Mouse (Mus musculus) liver, embryonic 16.5 days (tissue): ENCODE measurements around the gene Pld2. TPM values are rescaled to one million over a fixed set of nuclear protein-coding genes. Genes with fewer than 3 reads are reported as not detected.
"Not testable (repeated sequence)": the region's sequence is repeated elsewhere in the genome, so short reads cannot be mapped to it uniquely, and the experiment has no call there.

Experiments
- ATAC-seq: fragments of 200-750 bp; cut with Nextera tagmentation; 2 replicates; pipeline ENCODE4 v1.8.0; 2017; ENCODE audit warnings: low read depth, mild to moderate bottlenecking, moderate number of reproducible peaks, moderate library complexity
- H3K27ac ChIP-seq: fragments of 300-500 bp; sonication (generic); 2 replicates; pipeline ENCODE4 v1.5.1; 2014; ENCODE audit warnings: mild to moderate bottlenecking, low read length
- H3K27me3 ChIP-seq: fragments of 300-500 bp; sonication (generic); 2 replicates; pipeline ENCODE4 v1.6.1; 2014; ENCODE audit warnings: low read depth, low read length, mixed read lengths; ENCODE audit not compliant: control insufficient read depth, insufficient read depth
- H3K36me3 ChIP-seq: fragments of 300-500 bp; sonication (generic); 2 replicates; pipeline ENCODE4 v1.6.1; 2014; ENCODE audit warnings: mild to moderate bottlenecking; ENCODE audit not compliant: control insufficient read depth, insufficient read depth
- H3K4me1 ChIP-seq: fragments of 300-500 bp; sonication (generic); 2 replicates; pipeline ENCODE4 v1.6.1; 2014; ENCODE audit warnings: low read depth, low read length, mixed read lengths; ENCODE audit not compliant: control insufficient read depth
- H3K4me2 ChIP-seq: fragments of 300-500 bp; sonication (generic); 2 replicates; pipeline ENCODE4 v1.6.1; 2014; ENCODE audit warnings: low read depth, low read length, mixed read lengths
- H3K4me3 ChIP-seq: fragments of 300-500 bp; sonication (generic); 2 replicates; pipeline ENCODE4 v1.5.1; 2014; ENCODE audit warnings: low read depth, mild to moderate bottlenecking, low read length
- H3K9ac ChIP-seq: fragments of 300-500 bp; sonication (generic); 2 replicates; pipeline ENCODE4 v1.6.1; 2014; ENCODE audit warnings: low read depth, low read length
- H3K9me3 ChIP-seq: fragments of 300-500 bp; sonication (generic); replicated peaks from 2 replicates; pipeline ENCODE4 v1.6.1; 2016; ENCODE audit warnings: low read length; ENCODE audit not compliant: control insufficient read depth
- WGBS: fragments of 180-500 bp; shearing (Covaris S2); extraction: QIAGEN DNeasy Blood & Tissue Kit; methylation state at CpG from one replicate; pipeline ENCODE4 v1.1.7; 2014; ENCODE audit not compliant: insufficient replicate concordance; 5-methylcytosine and 5-hydroxymethylcytosine counted together
- polyA plus RNA-seq: library from polyadenylated mRNA; unstranded; fragments of >200 nt; fragmentation: Nextera tagmentation; extraction: Ambion mirVana; gene quantifications from 2 replicates; pipeline ENCODE4 v1.2.1, GENCODE M21; 2015

Pld2 gene
- polyA plus RNA-seq, 1 experiment from 2014 or later = 2.1 TPM

- Histone ChIP-seq H3K9ac (peak overlapping the region; percentile 74), H3K27ac (peak overlapping the region; percentile 69), H3K4me2 (peak overlapping the region; percentile 92), H3K9me3 (no peaks in the 10 kb centered on the region), H3K36me3 (no peaks in the 10 kb centered on the region), H3K4me1 (peaks cover 27% of the 10 kb centered on the region), H3K27me3 (no peaks in the 10 kb centered on the region), H3K4me3 (peak overlapping the region; percentile 73)
- ATAC-seq = no peak
- WGBS = 5% methylated on average over 25 of the region's 25 CpGs
Observed at GRCm38 (mm10) chr11:70563470-70564275, 23.8 kb downstream of the Pld2 start.

DNA sequence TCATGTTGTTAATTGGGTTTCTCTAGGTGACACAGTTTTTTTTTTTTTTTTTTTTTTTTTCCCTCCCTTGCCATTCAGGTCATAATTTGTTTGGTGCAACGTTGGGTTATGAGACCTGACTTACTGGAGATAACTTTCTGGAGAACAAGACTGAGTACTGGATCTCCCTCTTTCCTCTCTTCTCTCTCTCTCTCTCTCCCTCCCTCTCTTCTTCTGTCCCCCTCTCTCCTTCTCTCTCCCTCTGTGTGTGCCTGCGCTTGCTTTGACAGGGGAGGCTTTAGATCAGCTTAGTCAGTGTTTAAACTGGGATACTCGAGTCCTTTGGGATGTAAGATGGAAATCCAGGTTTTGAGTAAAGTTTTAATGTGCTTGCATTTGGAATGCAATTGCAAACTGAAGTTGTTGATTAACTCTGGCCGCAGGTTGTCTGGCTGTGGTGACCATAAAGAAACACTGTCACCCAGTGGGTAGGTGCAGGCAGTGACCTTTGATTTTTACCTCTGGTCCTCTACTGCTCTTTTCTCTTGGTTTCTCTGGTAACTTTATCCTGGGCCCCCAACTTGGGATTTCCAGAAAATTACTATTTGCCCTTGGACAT is 24.5 kb downstream of the Pld2 start:
- Histone ChIP-seq H3K4me2 (peak overlapping the region; percentile 92), H3K9me3 (no peaks in the 10 kb centered on the region), H3K36me3 (no peaks in the 10 kb centered on the region), H3K27ac (peak overlapping the region; percentile 69), H3K4me1 (peaks cover 27% of the 10 kb centered on the region), H3K27me3 (no peaks in the 10 kb centered on the region), H3K9ac (peak overlapping the region; percentile 8; the same call in 1 of the 2 replicates), H3K4me3 (peak overlapping the region; percentile 73)
- WGBS = 42% methylated on average over 4 of the region's 4 CpGs
- ATAC-seq = no peak

GRCm38 (mm10) chr11:70566586-70566985 is 26.7 kb downstream of the Pld2 start:
- 79% methylated on average over 7 of the region's 7 CpGs for WGBS
- H3K9me3 ChIP-seq = no peaks in the 10 kb centered on the region
- peaks cover 33% of the 10 kb centered on the region for H3K4me1 ChIP-seq
- ATAC-seq = no peak
- H3K27me3 ChIP-seq = no peaks in the 10 kb centered on the region
- no peak overlapping the region for H3K27ac ChIP-seq
- H3K4me2 ChIP-seq = no peak overlapping the region
- no peak overlapping the region for H3K9ac ChIP-seq
- H3K36me3 ChIP-seq = no peaks in the 10 kb centered on the region
- no peak overlapping the region for H3K4me3 ChIP-seq

- not testable (repeated sequence) for H3K36me3 ChIP-seq, H3K4me3 ChIP-seq, H3K27ac ChIP-seq, H3K27me3 ChIP-seq, H3K4me2 ChIP-seq, H3K9me3 ChIP-seq, H3K9ac ChIP-seq
- 18% methylated on average over 1 of the region's 1 CpGs for WGBS
- peaks cover 23% of the 10 kb centered on the region for H3K4me1 ChIP-seq
- ATAC-seq = peak; percentile 65
Observed at GRCm38 (mm10) chr11:70570614-70571013, 30.8 kb downstream of the Pld2 start.

- Histone ChIP-seq H3K27ac (no peak overlapping the region), H3K4me1 (peaks cover 20% of the 10 kb centered on the region), H3K36me3 (no peaks in the 10 kb centered on the region), H3K4me3 (no peak overlapping the region), H3K9ac (no peak overlapping the region), H3K4me2 (no peak overlapping the region), H3K9me3 (no peaks in the 10 kb centered on the region), H3K27me3 (no peaks in the 10 kb centered on the region)
- WGBS = 73% methylated on average over 1 of the region's 1 CpGs
- ATAC-seq = no peak
Observed at GRCm38 (mm10) chr11:70571641-70572040, 31.8 kb downstream of the Pld2 start.

GRCm38 (mm10) chr11:70572348-70572902 is 32.6 kb downstream of the Pld2 start:
- no peak overlapping the region for H3K9ac ChIP-seq
- H3K4me1 ChIP-seq = peaks cover 20% of the 10 kb centered on the region
- no peak overlapping the region for H3K27ac ChIP-seq
- H3K4me3 ChIP-seq = no peak overlapping the region
- no peaks in the 10 kb centered on the region for H3K9me3 ChIP-seq
- peak overlapping the region; percentile 9; the same call in 1 of the 2 replicates for H3K4me2 ChIP-seq
- no peaks in the 10 kb centered on the region for H3K27me3 ChIP-seq
- ATAC-seq = peak; percentile 39; the same call in 1 of the 2 replicates
- WGBS = 39% methylated on average over 5 of the region's 5 CpGs
- no peaks in the 10 kb centered on the region for H3K36me3 ChIP-seq

GRCm38 (mm10) chr11:70573872-70574271 is 34.0 kb downstream of the Pld2 start:
- H3K4me1 ChIP-seq = peaks cover 25% of the 10 kb centered on the region
- H3K4me3 ChIP-seq = no peak overlapping the region
- WGBS = 74% methylated on average over 6 of the region's 6 CpGs
- H3K9me3 ChIP-seq = no peaks in the 10 kb centered on the region
- ATAC-seq = no peak
- H3K27me3 ChIP-seq = no peaks in the 10 kb centered on the region
- no peak overlapping the region for H3K9ac ChIP-seq
- no peak overlapping the region for H3K27ac ChIP-seq
- no peak overlapping the region for H3K4me2 ChIP-seq
- H3K36me3 ChIP-seq = no peaks in the 10 kb centered on the region

GRCm38 (mm10) chr11:70577201-70577600 is 37.3 kb downstream of the Pld2 start:
- no peak for ATAC-seq
- no peak overlapping the region for H3K4me3 ChIP-seq
- WGBS = 68% methylated on average over 3 of the region's 3 CpGs
- no peak overlapping the region for H3K27ac ChIP-seq
- H3K9ac ChIP-seq = no peak overlapping the region
- peaks cover 19% of the 10 kb centered on the region for H3K4me1 ChIP-seq
- H3K4me2 ChIP-seq = no peak overlapping the region
- H3K9me3 ChIP-seq = no peaks in the 10 kb centered on the region
- H3K36me3 ChIP-seq = no peaks in the 10 kb centered on the region
- H3K27me3 ChIP-seq = no peaks in the 10 kb centered on the region

- no peak for ATAC-seq
Observed at GRCm38 (mm10) chr11:70578962-70579361, 39.1 kb downstream of the Pld2 start.

More at GRCm38 (mm10) chr11:70578962-70579361, 39.1 kb downstream of the Pld2 start:
- no peak overlapping the region for H3K4me3 ChIP-seq
- H3K9me3 ChIP-seq = no peaks in the 10 kb centered on the region
- no peak overlapping the region for H3K9ac ChIP-seq
- H3K4me2 ChIP-seq = no peak overlapping the region
- no peaks in the 10 kb centered on the region for H3K36me3 ChIP-seq
- peaks cover 12% of the 10 kb centered on the region for H3K4me1 ChIP-seq
- no peaks in the 10 kb centered on the region for H3K27me3 ChIP-seq
- whole genome bisulfite sequencing = 73% methylated on average over 6 of the region's 6 CpGs
- H3K27ac ChIP-seq = no peak overlapping the region
